Mouse (Mus musculus): Measurements from ENCODE around the gene Fam13a.

Gene Fam13a

GRCm38 (mm10) chr6:58998528-58998927 is 25.8 kb downstream of the Fam13a start:
- no peak for DNase-seq

DNA sequence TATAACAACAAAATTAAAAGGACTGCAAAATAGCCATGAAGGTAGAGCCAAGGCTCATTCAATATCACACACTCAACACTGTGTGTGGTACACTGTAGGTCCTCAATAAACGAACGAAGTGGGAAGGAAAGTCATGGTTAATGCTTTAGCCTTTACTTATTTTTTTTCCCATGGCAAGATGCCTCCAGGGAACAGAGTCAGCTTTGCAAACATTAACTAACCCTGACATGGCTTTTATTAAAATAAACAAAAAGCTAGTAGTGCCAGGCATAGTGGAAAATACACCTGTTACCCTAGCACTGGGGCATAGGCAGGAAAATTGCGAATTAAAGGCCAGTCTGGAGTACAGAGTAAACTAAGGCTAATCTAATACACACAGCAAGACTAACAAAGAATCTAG is 35.2 kb downstream of the Fam13a start:
- no peak for DNase-seq

DNA sequence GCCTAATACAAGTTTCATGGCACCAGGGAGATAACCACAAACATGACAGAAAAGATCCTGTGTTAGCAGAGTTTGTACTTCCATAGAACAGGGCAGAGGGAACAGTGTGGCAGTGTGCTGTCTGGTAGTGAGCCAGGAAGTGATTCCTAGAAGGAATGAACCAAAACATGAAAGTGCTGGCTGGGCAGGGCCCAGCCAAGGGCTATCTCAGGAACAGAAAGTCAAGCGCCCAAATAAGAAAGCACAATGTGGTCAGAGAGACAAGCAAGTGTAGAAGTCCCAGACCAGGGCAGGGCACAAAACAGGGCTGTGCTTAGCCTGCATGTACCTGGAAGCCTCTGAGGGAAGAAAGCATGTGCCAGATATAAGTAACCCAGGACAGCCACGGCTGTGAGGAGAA is 35.6 kb downstream of the Fam13a start:
- DNase-seq: no peak

DNA sequence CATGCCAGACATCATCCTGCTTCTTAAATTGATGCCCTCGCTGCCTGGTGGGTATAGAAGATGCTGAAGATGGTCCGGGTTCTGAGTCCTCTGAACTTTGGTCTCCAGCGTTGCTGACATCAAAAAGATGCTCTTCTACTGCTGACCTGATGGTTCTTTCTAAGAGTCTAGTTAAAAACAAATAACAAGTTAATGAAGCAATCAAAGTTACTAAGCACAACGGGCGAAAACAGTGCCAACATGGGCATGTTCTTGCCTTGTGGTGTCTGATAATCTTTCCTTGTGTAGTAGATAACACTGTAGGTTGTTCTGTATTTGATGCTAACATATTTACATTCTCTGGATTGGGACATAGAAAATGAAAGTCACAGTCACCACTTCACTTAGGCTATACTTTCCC is 37.2 kb downstream of the Fam13a start:
- no peak for DNase-seq

DNA sequence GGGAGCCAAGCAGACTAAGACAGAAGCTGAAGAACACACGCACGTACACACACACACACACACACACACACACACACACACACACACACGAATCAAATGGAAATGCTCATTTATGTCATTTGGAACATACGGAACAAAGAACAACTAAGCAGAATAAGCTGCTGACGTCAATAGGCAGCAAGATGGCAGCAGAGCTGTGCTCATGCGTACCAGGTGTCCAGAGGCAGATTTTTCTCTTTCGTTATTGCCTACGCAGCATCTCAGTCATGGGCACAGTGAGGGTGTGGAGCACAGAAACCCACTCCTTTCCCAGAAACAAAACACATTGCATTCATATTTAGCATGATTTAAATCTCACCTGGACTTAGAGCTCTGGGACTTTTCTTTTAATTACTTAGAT is 39.2 kb downstream of the Fam13a start:
- DNase-seq: no peak

- DNase-seq: no peak
Observed at GRCm38 (mm10) chr6:58975249-58975648, 49.1 kb downstream of the Fam13a start.

GRCm38 (mm10) chr6:58974428-58974827 is 49.9 kb downstream of the Fam13a start:
- no peak for DNase-seq

DNA sequence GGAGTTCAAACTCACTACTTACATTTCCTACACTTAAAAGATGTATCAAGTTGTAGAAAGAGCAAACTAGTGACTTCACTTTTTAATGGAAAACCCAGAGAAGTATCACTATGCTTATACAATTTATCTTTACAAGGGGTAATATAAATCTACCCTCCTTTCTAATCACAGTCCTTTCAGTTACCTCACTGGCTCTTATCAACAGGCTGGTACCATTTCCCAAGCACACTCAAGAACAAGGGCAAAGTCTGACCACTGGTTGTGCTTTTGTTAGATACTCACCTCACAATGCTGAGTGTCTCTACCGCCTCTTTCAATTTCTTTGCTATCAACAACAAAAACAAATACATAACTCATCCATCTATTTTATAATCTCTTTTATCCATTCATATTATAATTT is 51.5 kb downstream of the Fam13a start:
- no peak for DNase-seq

GRCm38 (mm10) chr6:58968272-58968671 is 56.1 kb downstream of the Fam13a start:
- DNase-seq: no peak

DNA sequence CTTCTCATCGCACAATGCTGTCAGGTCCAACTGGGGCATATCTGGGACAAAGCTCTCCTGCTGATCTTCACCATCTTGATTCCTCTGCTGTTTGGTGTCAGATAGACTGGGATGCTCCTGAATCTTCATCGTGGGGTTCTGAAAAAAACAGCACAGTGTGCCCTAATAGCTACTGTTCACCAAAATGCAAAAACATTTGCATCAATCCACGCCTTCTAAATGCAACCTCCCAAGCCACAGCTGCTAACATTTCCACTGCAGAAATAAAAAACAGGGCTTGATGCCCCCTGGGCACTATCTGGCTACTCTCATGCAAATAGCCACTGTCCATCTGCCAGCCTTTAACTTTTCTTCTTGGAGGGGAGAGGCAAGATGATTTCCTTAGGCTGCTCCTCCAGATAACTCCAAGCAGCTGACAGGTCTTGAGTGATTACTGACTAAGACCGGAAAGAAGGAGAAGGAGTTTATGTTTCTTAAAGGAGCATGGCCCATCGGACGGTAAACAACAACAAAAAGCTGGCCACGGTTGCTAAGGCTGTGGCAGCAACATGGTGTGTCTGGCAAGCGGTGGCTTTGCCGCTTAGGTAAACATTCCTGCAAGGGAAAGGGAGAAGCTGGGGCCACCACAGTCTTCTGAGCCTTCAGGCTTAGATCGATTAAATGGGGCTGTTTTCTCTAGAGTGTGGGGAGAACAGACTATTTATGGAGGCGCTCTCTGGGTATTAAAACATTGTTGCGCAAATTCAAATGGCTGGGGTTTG is 59.1 kb downstream of the Fam13a start:
- DNase-seq: no peak

DNA sequence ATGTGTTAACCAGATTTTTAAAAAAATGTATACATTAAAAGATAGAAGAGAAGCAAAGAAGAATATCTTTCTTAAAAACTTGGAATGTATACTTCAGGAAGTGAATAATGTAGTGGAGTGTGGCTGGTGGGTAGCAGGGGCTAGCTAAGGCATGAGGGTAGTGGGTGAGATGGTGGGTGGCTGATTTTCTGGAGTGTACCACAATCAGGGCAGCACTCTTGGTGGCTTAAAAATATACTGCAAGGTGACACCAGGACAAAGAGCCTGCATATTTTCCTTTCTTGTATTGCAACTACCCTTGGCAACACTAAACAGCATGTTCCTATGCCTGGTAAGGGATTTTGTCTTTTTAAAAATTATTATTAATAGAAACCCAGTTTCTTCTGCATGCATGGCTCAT is 59.8 kb downstream of the Fam13a start:
- DNase-seq: no peak

DNA sequence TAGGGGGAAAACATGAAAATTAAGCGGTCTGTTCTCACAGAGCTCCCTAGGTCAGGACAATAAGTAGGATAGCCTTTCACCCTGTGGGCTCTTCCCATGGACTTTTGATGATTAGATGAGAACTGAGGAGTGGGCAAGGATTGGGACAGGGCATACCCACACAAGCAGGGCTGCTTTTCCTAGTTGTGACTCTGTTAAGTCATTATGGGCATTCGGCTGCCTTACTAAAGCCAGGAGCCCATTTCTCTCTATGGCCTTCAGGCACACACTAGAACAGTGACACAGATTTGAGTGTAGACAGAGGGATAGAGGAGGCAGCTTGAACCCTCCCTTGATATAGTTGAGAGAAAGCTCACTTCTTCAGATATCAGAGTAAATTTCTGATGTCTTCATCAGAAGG is 60.3 kb downstream of the Fam13a start:
- no peak for DNase-seq

DNA sequence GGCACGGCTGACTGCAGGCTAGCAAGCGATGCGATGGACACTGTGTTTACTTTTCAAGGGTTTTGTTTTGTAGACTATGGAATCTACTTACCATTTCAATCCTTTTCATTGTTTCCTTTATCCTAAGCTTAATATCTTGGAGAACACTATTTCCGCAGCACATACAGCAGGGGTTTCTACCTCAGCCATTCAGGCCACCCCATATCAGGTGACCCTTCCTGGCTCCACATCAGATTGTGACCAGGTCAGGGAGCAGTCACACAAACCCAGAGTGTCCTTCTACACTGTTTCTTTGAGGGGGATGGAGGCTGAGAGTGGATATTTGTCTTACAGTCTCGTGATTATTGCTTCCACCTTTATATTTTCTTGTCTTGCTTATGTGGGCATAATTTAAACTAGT is 61.7 kb downstream of the Fam13a start:
- DNase-seq: no peak

DNA sequence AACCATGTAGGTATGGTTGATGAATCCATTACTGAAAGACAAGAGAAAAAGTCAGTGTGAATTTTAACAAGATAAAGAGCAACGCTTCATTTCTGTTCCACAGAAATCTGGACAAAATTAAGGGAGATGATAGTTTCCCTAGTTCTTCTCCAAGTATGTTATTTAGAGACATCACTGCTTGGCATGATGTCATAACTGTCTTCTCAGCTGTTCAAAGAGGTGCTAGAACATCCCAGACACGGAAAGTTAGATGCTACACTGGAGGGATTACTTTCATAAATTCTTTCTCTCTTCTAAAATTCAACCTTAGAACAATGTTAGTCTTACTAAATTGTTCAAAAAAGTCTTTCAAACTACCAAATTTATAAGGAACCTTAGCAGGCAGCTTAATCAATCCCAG is 63.8 kb downstream of the Fam13a start:
- no peak for DNase-seq

DNA sequence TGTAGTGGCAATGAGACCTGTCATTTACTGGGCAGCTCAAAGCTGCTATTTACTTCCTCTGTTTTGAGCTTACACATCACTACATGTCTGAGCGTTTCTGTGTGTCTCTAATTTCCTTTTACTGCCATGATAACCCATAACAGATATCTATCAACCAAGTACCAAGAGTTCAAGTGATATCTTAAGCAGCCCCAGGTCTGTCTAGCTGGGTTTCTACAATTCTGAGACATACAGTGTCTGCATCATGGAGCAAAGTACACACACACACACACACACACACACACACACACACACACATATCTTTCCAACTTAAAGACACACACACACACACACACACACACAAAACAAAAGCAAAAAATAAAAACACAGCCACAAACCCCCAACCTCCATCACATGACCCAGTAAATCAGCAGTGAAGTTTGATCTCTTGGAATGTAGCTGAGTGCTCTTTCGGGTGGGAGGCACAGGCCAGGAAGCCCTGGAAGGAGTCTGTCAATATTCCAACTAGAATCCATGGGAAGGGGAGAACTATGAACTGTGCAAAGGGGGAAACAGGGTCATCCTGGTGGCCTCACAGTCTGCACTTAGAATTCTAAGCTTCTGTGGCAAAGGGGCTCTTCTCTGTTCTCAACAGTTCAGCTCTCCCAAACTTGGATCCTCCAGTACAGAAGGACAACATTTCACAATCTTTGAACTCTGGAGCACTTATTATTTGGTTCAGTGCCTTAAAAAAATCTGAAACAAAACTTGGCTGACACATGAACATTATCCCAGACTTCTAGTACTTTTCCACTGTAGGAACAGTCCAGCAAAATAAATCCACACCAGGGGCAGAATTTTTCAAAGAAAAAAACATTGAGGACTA is 73.0 kb downstream of the Fam13a start:
- DNase-seq: no peak

- no peak for DNase-seq
Observed at GRCm38 (mm10) chr6:58950410-58950809, 73.9 kb downstream of the Fam13a start.

GRCm38 (mm10) chr6:58946840-58947239 is 77.5 kb downstream of the Fam13a start:
- DNase-seq: no peak

DNA sequence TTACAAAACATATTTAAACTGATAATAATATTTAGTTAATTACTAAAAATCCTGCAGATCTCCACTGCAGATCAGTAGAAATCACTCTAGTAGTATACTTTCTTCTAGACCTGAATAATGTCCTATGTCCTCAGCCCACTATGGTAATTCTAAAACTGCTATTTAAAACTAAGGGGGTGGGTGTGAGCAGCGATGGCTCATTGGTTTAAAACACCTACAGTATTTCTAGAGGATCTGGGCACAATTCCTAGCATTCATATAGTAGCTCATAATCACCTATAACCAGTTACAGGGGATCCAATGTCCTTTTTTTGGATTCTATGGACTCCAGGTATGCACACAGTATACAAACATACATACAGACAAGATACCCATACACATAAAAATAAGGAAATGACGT is 78.1 kb downstream of the Fam13a start:
- no peak for DNase-seq

DNA sequence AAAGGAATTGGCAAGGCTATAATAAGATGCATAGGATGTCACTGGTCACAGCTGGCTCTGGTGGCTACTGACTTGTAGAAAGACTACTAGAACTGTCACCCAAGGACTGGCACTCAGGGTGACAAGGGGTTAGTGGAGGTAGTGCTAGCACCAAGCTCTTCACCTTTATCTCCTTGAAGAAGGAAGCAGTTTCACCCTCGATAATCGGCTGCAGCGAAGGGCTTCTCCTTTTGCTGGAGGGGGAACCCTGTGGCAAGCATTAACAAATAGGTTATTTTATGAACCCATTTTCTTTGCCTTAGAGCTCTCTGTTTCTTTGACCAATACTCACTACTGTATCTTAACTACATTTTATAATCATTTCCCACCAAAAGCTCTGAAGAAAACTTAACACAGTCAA is 80.4 kb downstream of the Fam13a start:
- DNase-seq: no peak

- DNase-seq: no peak
Observed at GRCm38 (mm10) chr6:58942276-58942675, 82.1 kb downstream of the Fam13a start.

DNA sequence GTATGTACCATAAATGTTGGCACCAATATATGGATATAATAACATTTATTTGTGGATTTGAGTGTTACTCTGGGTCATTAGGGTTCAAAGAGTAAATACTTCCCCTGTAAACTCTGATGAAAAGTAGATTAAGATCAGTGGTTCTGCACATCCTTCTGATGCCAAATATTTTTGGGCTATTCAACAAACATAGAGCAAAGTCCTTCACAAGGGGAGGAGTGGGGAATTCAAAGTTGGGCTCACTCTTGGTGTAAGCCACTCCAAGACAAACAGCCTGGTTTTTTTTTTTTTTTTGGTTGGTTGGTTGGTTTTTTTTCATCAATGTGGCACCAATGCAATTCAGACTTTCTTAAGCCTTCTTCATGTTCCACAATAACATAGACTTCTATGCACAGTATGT is 86.6 kb downstream of the Fam13a start:
- no peak for DNase-seq

- DNase-seq: peak; percentile 13
Observed at GRCm38 (mm10) chr6:58934144-58934543, 90.2 kb downstream of the Fam13a start.

GRCm38 (mm10) chr6:58933189-58933913 is 91.0 kb downstream of the Fam13a start:
- DNase-seq: no peak

Measured in thymus, postnatal 14 days (tissue).